Mouse (Mus musculus) C2C12 (cell line): ENCODE measurements around the gene Ror1.

ENCODE experiments used
- CTCF ChIP-seq: IDR thresholded peaks from one replicate; pipeline ENCODE4 v1.5.1; 2011; ENCODE audit not compliant: control insufficient read depth, insufficient read depth, insufficient read length
- MAX ChIP-seq: IDR thresholded peaks from one replicate; pipeline ENCODE4 v1.6.1; 2011; ENCODE audit warnings: mild to moderate bottlenecking, control low read depth
- MYOG ChIP-seq: IDR thresholded peaks from one replicate; pipeline ENCODE4 v1.6.1; 2011; ENCODE audit not compliant: control insufficient read depth, insufficient read length; ENCODE audit errors: extremely low read depth

GRCm38 (mm10) chr4:100170161-100170650 lies 74.6 kb downstream of the Ror1 start:
- TF ChIP-seq CTCF (no peak), MAX (no peak), MYOG (no peak)
